1 mouse cellular context compared by ENCODE assay signal in the genomic region with DNA sequence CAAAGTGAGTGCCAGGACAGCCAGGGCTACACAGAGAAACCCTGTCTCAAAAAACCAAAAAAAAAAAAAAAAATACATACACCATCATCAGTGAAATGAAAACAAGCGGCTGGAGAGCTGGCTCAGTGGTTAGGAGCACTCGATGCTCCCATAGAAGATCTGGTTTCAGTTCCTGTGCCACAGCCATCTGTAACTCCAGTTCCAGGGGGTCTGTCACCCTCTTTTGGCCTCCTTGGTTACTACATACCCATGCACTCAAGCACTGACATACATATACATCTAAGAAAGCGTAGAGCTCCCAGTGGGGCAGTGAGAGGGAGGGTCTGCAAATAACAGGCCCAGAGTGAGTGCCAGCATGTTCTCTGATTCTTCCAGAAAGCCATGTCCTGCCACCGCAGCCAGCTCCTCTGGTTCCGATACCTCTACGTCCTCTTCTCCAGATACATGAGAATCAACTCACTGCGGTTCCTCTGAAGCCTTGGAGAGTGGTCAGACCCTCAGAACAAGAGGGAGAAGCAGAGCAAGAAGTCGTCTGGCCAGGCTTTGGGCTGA.
TF ChIP-seq lines count a peak whose summit lies in the region.

No protein-coding gene starts in this region.

TF ChIP-seq in ES-E14, 5 proteins besides CTCF, POLR2A, EP300 and RAD21 (continued from another document):
- TF ChIP-seq MAFK (IDR thresholded peaks at IDR 0.05; ENCODE audit: insufficient read depth, low read depth, low read length): no peak
